Mouse (Mus musculus) heart, adult 2 months (tissue): ENCODE measurements around the gene Hps5. TPM values are rescaled to one million over a fixed set of nuclear protein-coding genes. Genes with fewer than 3 reads are reported as not detected.
A peak's percentile ranks its signal among the peaks of the same experiment; 100 is the strongest.

Experiments
- DNase-seq, 2 experiments: peaks; one replicate each; pipeline ENCODE4 v3.0.0; 2021
- H3K27ac ChIP-seq: fragments of 200-600 bp; 2 replicates; pipeline ENCODE4 v1.8.1; 2022
- H3K27me3 ChIP-seq: fragments of 200-500 bp; 2 replicates; pipeline ENCODE4 v1.6.1; 2012; ENCODE audit warnings: mild to moderate bottlenecking, low read length, inconsistent platforms, mixed read lengths; ENCODE audit not compliant: control insufficient read depth, insufficient read depth
- H3K36me3 ChIP-seq: fragments of 200-500 bp; 2 replicates; pipeline ENCODE4 v1.6.1; 2012; ENCODE audit warnings: low read length, inconsistent platforms; ENCODE audit not compliant: control insufficient read depth, insufficient read depth
- H3K4me1 ChIP-seq: fragments of 200-500 bp; 2 replicates; pipeline ENCODE4 v1.6.1; 2011; ENCODE audit warnings: low read length; ENCODE audit not compliant: control insufficient read depth, insufficient read depth
- H3K4me3 ChIP-seq: fragments of 200-600 bp; 2 replicates; pipeline ENCODE4 v1.8.1; 2022
- H3K79me2 ChIP-seq: fragments of 200-500 bp; replicated peaks from 2 replicates; pipeline ENCODE4 v1.6.1; 2012; ENCODE audit warnings: mild to moderate bottlenecking, inconsistent platforms, low read length, moderate library complexity, mixed read lengths; ENCODE audit not compliant: control insufficient read depth, insufficient read depth
- H3K9ac ChIP-seq: fragments of 200-500 bp; 2 replicates; pipeline ENCODE4 v1.6.1; 2012; ENCODE audit warnings: low read depth, mild to moderate bottlenecking, control low read depth, inconsistent platforms, low read length, mixed read lengths
- CTCF ChIP-seq: fragments of 200-600 bp; IDR thresholded peaks from 2 replicates; pipeline ENCODE4 v1.8.1; 2022; ENCODE audit warnings: antibody characterized with exemption, mild to moderate bottlenecking, moderate library complexity
- EP300 ChIP-seq: fragments of 200-500 bp; IDR thresholded peaks from 2 replicates; pipeline ENCODE4 v1.6.1; 2011; ENCODE audit warnings: low read depth, low read length, control low read depth; ENCODE audit not compliant: insufficient read depth
- POLR2A ChIP-seq: fragments of 200-500 bp; IDR thresholded peaks from 2 replicates; pipeline ENCODE4 v1.6.1; 2011; ENCODE audit warnings: mild to moderate bottlenecking, low read depth, low read length, control low read depth; ENCODE audit not compliant: insufficient read depth
- WGBS: fragments of 180-500 bp; shearing (Covaris S2); methylation state at CpG from one replicate; pipeline ENCODE4 v1.1.7; 2018; 5-methylcytosine and 5-hydroxymethylcytosine counted together
- intact Hi-C: fragments of 180-260 bp; cut with DNase I; formaldehyde crosslinking; loops from one replicate; pipeline ENCODE4 v1.15.1; 2025
- polyA plus RNA-seq: library from polyadenylated mRNA; depleted of rRNA; stranded (reverse); fragments of >200 nt; gene quantifications from 2 replicates; pipeline ENCODE4 v1.2.3, GENCODE M21; 2012
- total RNA-seq, 2 experiments: library from RNA; stranded (reverse); gene quantifications; 2 replicates each; pipeline ENCODE4 v1.2.3; 2021

The Hps5 gene
- total and polyA plus RNA-seq, 3 experiments = 5.2 to 9.2 (median 7.5) TPM

- no peaks in the 10 kb centered on the region for H3K4me1 ChIP-seq
- 83% methylated on average over 6 of the region's 6 CpGs for WGBS
- no peak for DNase-seq
- no peaks in the 10 kb centered on the region for H3K79me2 ChIP-seq
- intact Hi-C loops = no loop called here
- no peaks in the 10 kb centered on the region for H3K36me3 ChIP-seq
- no peak overlapping the region for H3K27ac ChIP-seq
- no peak overlapping the region for H3K9ac ChIP-seq
- no peaks in the 10 kb centered on the region for H3K27me3 ChIP-seq
- no peak overlapping the region for H3K4me3 ChIP-seq
- TF ChIP-seq POLR2A (no peak), CTCF (no peak), EP300 (no peak)
These were observed 72.5 kb downstream of the Hps5 start for GRCm38 (mm10) chr7:46723354-46723753.

DNA sequence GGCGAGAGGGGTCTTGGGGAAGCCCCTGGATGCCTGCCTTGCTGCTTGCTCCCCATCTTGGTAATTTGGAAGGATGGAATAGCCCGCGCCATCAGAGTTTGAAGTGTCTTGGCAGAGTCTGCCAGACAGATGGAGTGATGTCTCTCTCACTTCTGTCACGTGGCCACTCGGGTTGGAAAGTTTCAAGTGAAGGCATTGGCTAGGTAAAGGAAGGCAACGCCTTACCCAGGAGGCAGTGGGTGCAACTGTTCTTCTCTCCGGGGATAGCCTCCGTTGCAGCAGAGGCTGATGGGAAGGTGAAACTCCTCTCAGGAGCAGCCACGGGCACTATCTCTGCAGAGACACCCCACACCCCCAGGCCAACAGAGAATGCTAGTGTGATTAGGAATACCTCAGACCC lies 75.4 kb downstream of the Hps5 start:
- Histone ChIP-seq H3K27ac (no peak overlapping the region), H3K4me3 (no peak overlapping the region), H3K4me1 (no peaks in the 10 kb centered on the region; the same call in 1 of the 2 replicates), H3K79me2 (no peaks in the 10 kb centered on the region), H3K9ac (no peak overlapping the region), H3K27me3 (no peaks in the 10 kb centered on the region), H3K36me3 (no peaks in the 10 kb centered on the region)
- no peak for TF ChIP-seq CTCF
- TF ChIP-seq POLR2A = no peak
- no peak for TF ChIP-seq EP300
- WGBS = 58% methylated on average over 9 of the region's 9 CpGs
- no peak for DNase-seq
- intact Hi-C loops = no loop called here

- no peaks in the 10 kb centered on the region; the same call in 1 of the 2 replicates for H3K4me1 ChIP-seq
- H3K4me3 ChIP-seq = no peak overlapping the region
- H3K79me2 ChIP-seq = no peaks in the 10 kb centered on the region
- H3K27me3 ChIP-seq = no peaks in the 10 kb centered on the region
- H3K27ac ChIP-seq = no peak overlapping the region
- no peak overlapping the region for H3K9ac ChIP-seq
- WGBS = 65% methylated on average over 7 of the region's 7 CpGs
- intact Hi-C loops = loop anchor here (10.0 kb wide), 2 partner anchors 195 to 325 kb away; partner anchors contain the start of genes Kcnc1 and Tsg101
- DNase-seq = peak in 1 of 2 experiments; percentile 55
- no peak for TF ChIP-seq POLR2A
- TF ChIP-seq EP300 = 0 out of 2 replicates have a peak, but pooled peaks have one; percentile 10
- H3K36me3 ChIP-seq = no peaks in the 10 kb centered on the region
These were observed 76.3 kb downstream of the Hps5 start for GRCm38 (mm10) chr7:46719526-46719925.

DNA sequence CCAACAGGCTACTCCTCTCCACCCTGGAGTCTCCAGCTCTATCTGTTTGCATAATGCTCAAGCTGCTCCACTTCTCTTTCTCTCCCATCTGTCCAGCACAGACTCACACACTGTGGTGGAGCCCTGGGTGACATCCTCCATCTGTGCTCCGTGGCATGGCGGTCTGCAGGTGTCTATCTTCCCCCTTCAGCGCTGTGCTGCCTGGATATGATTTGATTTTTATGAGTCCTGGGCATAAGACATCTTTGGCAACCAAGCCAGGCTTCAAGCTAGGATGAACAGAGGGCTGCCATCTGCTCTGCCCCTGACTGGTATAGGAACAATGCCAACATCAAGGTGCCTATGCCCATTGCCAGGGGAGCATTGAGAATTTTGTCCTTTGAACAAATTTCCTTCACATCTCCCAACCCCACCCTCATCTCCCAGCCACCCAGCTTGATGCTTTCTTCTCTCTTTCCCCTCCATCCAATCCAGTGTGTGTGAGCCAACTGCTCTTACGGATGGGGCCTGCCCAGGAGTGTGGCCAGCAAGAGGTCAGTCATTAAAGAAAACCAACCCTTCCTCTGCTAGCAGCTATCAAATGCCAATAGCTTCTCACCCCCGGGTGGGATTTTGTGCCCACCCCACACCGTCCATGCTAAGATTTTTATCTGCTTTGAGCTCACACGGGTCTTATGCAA lies 77.1 kb downstream of the Hps5 start:
- Histone ChIP-seq H3K79me2 (no peaks in the 10 kb centered on the region), H3K9ac (no peak overlapping the region), H3K4me1 (no peaks in the 10 kb centered on the region; the same call in 1 of the 2 replicates), H3K27ac (no peak overlapping the region), H3K36me3 (no peaks in the 10 kb centered on the region), H3K27me3 (no peaks in the 10 kb centered on the region), H3K4me3 (no peak overlapping the region)
- DNase-seq = no peak
- intact Hi-C loops = loop anchor here (10.0 kb wide), 2 partner anchors 196 to 324 kb away; partner anchors contain the start of genes Kcnc1 and Tsg101
- TF ChIP-seq POLR2A = no peak
- WGBS = 78% methylated on average over 7 of the region's 7 CpGs

DNA sequence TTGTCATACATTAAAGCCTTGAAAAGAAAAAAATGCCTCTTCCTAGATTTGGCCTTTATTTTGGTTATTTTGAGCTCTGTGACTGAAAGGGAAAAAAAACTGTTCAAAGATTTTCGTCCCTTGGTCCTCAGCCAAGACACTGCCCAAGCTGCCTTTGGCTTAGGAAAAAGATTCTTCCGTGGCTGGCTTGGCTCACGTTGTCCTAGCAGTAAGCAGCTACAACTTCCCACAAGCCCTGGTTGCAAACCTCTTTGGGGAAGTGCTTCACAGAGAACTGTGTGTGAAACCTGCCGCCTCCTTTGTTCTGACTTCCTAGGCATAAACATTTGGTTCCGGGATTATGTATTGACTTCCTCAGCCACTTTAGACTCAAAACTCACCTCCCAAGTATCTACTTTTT lies 79.0 kb downstream of the Hps5 start:
- no peaks in the 10 kb centered on the region for H3K79me2 ChIP-seq

GRCm38 (mm10) chr7:46715600-46715999 lies 80.3 kb downstream of the Hps5 start, which contains the start of gene Saa3:
Gene Saa3 (minus strand): TSS chr7:46715700.
- Histone ChIP-seq H3K36me3 (no peaks in the 10 kb centered on the region), H3K79me2 (no peaks in the 10 kb centered on the region), H3K4me1 (no peaks in the 10 kb centered on the region; the same call in 1 of the 2 replicates), H3K27me3 (no peaks in the 10 kb centered on the region; the same call in 1 of the 2 replicates), H3K27ac (no peak within 1 kb of the TSS), H3K4me3 (no peak within 1 kb of the TSS), H3K9ac (no peak within 1 kb of the TSS)
- TF ChIP-seq CTCF = no peak
- no peak for TF ChIP-seq EP300
- no peak for TF ChIP-seq POLR2A
- no peak for DNase-seq
- intact Hi-C loops = loop anchor here (10.0 kb wide), 2 partner anchors 199 to 321 kb away; partner anchors contain the start of genes Kcnc1 and Tsg101
- 83% methylated on average over 5 of the region's 5 CpGs for WGBS

More for the DNA sequence above, 79.0 kb downstream of the Hps5 start:
- Histone ChIP-seq H3K4me3 (no peak overlapping the region), H3K9ac (no peak overlapping the region), H3K27me3 (no peaks in the 10 kb centered on the region; the same call in 1 of the 2 replicates), H3K27ac (no peak overlapping the region), H3K4me1 (no peaks in the 10 kb centered on the region; the same call in 1 of the 2 replicates), H3K36me3 (no peaks in the 10 kb centered on the region)
- TF ChIP-seq CTCF (no peak), POLR2A (no peak), EP300 (no peak)
- intact Hi-C loops = loop anchor here (10.0 kb wide), 2 partner anchors 198 to 322 kb away; partner anchors contain the start of genes Kcnc1 and Tsg101
- WGBS = 19% methylated on average over 5 of the region's 5 CpGs
- DNase-seq = peak; percentile 16 to 32
